Mouse (Mus musculus) neutrophil, adult 59 days (primary cell): ENCODE measurements around the gene Ttc30a1. TPM values are rescaled to one million over a fixed set of nuclear protein-coding genes. Genes with fewer than 3 reads are reported as not detected.

ENCODE experiments used
- total RNA-seq, 2 experiments: library from RNA; stranded (reverse); gene quantifications; 1 replicate in 1 of 2; 2 replicates in 1 of 2; pipeline ENCODE4 v1.2.4; 2023

Gene Ttc30a1
- 1 to 10 TPM in 1 of 2 experiments, under 1 TPM in 1; 0.99 to 1.4 TPM for total RNA-seq

DNA sequence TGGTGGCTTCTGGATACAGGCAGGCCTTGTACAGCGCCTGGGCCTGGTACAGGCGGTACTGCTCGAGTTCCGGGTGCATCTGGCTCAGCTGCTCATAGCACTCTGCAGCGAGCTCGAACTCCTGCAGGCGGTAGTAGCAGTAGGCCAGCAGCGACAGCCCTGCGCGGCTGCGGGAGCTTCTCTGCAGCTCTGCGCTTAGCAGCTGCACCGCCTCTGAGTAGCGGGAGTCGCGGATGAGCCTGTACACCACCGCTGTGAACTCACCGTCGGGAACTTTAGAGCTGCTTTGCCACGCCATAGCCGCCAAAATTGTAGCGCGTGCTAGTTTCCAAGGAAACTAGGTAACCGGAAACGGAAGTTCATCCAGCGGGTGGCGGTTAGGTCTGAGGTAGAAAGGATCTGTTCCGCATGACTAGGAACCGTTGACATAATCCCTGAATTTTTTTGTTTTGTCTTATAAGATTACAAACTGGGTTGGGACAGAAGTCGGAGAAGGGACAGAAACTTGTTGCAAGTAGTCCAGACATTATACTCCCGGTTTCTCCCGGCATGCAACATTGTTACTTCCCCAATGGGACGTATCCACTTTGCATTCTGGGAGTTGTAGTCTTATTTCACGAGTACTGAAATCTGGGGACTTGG lies at the start of gene Ttc30a1:
Gene Ttc30a1 (minus strand): TSS at position 528 of the 642 bp plus-strand sequence.

DNA sequence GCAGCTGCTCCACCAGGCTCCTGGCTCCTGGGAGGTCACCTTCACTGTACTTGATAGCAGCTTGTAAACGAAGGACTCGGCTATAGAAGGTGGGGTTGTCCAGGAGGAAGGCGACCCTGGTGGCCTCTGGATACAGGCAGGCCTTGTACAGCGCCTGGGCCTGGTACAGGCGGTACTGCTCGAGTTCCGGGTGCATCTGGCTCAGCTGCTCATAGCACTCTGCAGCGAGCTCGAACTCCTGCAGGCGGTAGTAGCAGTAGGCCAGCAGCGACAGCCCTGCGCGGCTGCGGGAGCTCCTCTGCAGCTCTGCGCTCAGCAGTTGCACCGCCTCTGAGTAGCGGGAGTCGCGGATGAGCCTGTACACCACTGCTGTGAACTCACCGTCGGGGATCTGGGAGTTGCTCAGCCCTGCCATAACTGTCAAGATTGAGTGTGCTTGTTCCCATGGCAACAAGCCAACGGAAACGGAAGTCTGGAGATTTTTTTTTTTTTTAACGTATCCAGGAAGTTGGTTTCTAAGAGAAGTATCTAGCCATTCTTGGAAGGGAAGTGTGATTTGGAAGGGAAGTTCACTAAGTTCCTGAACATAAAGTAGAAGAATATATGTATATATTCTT lies 3.9 kb downstream of the Ttc30a1 start, which contains the start of gene Ttc30a2:
Gene Ttc30a2 (minus strand): TSS at position 419 of the 617 bp plus-strand sequence.

DNA sequence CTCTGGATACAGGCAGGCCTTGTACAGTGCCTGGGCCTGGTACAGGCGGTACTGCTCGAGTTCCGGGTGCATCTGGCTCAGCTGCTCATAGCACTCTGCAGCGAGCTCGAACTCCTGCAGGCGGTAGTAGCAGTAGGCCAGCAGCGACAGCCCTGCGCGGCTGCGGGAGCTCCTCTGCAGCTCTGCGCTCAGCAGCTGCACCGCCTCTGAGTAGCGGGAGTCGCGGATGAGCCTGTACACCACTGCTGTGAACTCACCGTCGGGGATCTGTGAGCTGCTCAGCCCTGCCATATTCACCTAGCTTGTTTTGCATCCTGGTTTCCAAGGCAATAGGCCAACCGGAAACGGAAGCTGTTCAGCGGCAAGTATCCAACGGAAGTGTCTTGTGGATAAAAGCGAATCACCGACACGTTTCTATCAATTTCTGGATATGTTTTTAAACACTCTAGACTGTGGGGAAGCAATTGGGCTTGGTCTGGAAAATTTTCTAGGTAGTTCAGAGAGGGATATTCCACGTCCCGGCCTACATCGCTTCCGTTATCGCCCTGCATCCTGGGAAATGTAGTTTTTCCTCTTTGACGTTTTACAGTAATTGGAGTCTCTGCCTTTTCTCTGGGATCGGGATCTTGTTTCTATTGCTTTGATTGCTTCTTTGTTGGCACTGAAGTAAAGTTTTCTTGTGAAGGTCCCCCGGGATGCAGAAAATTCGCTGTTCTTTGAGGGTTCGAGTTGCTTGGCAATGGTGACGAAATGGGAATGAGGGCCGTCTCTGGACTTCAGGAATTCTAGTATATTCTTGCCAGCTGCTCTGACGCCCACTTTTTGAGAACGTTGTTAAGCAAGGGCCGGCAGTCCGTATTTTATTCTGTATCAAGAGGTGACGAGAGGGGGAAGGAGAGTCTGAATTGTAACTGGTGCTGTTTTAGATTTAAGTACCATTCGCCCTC lies 43.4 kb downstream of the Ttc30a1 start, which contains the start of gene Ttc30b:
Gene Ttc30b (minus strand): TSS at position 469 of the 947 bp plus-strand sequence.

Other genes with a start within 250 kb of the Ttc30a1 start
- 100 to 1,000 TPM in 1 of 2 experiments, 10 to 100 TPM in 1; 90.8 to 107 TPM for gene Agps, start 149.8 kb downstream of the Ttc30a1 start, total RNA-seq
- gene Ttc30b, start 43.4 kb downstream of the Ttc30a1 start, total RNA-seq = 1 to 10 TPM; 2.1 to 2.6 TPM
- gene Ttc30a2, start 3.8 kb downstream of the Ttc30a1 start, total RNA-seq = 1 to 10 TPM in 1 of 2 experiments, under 1 TPM in 1; 0.46 to 1.1 TPM